Mouse (Mus musculus) megakaryocyte, embryonic 14.5 days (primary cell): ENCODE data around the gene Gm45140. TPM values are rescaled to one million over a fixed set of nuclear protein-coding genes. Genes with fewer than 3 reads are reported as not detected.

Source experiments
- H3K27me3 ChIP-seq: replicated peaks from 2 replicates; pipeline ENCODE3; 2012; ENCODE audit warnings: inconsistent platforms
- H3K36me3 ChIP-seq: replicated peaks from 2 replicates; pipeline ENCODE3; 2012; ENCODE audit warnings: low read length, inconsistent platforms, mixed read lengths
- H3K4me1 ChIP-seq: 2 replicates; pipeline ENCODE4 v1.6.1; 2012; ENCODE audit warnings: inconsistent platforms
- H3K4me3 ChIP-seq: replicated peaks from 2 replicates; pipeline ENCODE3; 2012; ENCODE audit warnings: moderate library complexity, mild to moderate bottlenecking, inconsistent platforms
- H3K9me3 ChIP-seq: 2 replicates; pipeline ENCODE4 v1.6.1; 2012; ENCODE audit warnings: inconsistent platforms
- FLI1 ChIP-seq: IDR thresholded peaks from 2 replicates; pipeline ENCODE4 v1.6.1; 2012; ENCODE audit warnings: low read length, inconsistent platforms, mixed read lengths
- GATA1 ChIP-seq: IDR thresholded peaks from 3 replicates; pipeline ENCODE4 v1.6.1; 2012; ENCODE audit warnings: mixed read lengths, low read length, inconsistent platforms, borderline replicate concordance
- polyA plus RNA-seq: library from polyadenylated mRNA; stranded (reverse); fragments of >175 nt; gene quantifications from 2 replicates; pipeline ENCODE4 v1.2.3, GENCODE M21; 2012; ENCODE audit warnings: low replicate concordance; ENCODE audit not compliant: insufficient read depth

Gm45140 gene
- polyA plus RNA-seq, 1 experiment, result 13.2 TPM

DNA sequence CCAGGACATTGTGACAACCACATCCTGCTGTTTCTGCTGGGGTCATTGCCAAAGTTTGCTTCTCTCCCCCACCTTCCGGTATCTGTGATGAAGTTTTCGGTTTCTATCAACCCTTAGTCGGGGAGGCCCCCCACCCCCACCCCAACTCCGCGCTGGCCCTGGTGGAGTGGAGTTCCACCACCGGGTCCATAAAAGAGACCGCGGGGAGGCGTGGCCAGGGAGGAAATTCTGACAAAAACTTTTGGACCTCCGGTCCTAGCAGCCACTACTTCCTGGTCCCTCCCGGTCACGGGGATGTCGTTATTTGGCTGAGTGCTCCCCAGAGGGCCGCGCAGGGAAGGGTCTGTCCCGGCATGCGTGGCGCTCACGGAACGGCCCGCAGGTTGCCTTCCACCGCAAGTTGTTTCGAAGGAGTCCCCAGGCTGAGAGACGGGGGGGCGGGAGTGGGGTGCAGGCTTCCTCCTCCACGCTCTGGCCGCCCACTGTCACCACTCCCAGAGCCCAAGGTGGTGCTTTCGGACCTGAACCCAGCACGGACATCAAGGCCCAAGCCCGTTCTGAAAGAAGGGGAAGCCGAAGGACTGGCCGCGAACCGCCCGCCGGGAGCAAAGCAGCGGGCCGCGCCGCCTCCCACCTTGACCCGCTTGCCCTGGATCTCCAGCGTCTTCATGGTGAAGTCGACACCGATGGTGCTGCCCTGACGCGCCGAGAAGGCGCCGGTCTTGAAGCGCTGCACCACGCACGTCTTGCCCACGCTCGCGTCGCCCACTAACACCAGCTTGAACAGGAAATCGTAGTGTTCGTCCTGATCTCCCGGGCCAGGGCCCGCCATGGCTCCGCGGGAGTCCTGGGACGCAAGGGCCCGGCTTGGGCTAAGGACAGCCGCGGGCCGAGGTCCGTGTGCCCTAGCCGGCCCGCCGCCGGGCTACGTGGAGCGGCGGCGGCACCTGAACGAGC is 24.6 kb downstream of the Gm45140 start:
- peaks cover 69% of the 10 kb centered on the region for H3K4me1 ChIP-seq
- no peak for TF ChIP-seq FLI1
- no peak for TF ChIP-seq GATA1
- no peaks in the 10 kb centered on the region for H3K27me3 ChIP-seq
- H3K9me3 ChIP-seq, result no peaks in the 10 kb centered on the region
- H3K4me3 ChIP-seq, result peak overlapping the region; percentile 100
- H3K36me3 ChIP-seq, result peaks cover 56% of the 10 kb centered on the region

DNA sequence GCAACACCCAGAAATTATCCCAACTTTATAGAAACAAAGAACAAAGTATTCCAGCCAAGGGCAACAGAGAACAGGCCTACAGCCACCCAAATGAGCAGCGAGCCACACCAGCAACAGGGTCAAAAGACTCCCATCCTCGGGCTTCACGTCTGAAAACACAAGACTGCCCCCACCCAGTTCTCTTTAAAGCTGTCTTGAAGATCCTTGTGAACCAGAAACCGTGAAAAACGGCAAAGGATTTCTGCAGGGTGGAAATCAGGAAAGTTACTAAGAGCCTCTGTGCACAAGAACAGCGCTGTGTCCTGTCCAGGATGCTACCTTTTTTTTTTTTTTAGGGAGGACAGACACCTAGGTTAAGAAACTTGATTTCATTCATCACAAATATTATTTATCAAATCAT is 25.3 kb downstream of the Gm45140 start:
- Histone ChIP-seq H3K9me3 (no peaks in the 10 kb centered on the region), H3K36me3 (peaks cover 54% of the 10 kb centered on the region), H3K4me1 (peaks cover 76% of the 10 kb centered on the region), H3K27me3 (no peaks in the 10 kb centered on the region), H3K4me3 (peak overlapping the region; percentile 100)
- TF ChIP-seq GATA1 (no peak), FLI1 (no peak)

DNA sequence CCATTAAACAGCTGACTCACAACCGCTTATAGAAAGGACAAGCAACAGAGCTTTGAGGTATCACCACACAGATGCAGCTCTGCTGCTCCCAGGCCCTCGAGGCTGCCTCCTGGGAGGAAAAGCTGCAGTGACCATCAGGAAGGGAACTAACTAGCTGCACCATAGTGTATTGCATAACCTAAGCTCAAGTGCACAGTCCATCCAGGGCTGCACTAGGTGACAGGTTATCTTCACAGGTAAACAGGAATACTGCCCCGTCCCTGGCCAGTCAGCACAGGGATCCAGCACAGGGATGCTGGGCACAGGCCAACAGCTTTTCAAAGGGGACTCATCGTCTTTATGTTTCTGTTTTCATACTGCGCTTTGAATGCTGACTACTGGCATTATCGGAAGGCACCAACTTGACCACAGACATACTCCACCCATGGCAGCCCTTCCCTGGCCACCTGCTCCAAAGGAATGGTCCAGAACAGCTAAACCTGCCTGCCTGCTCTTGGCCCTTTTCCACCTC is 25.9 kb downstream of the Gm45140 start:
- Histone ChIP-seq H3K4me1 (peaks cover 82% of the 10 kb centered on the region), H3K4me3 (peak overlapping the region; percentile 100)
- TF ChIP-seq FLI1, result no peak
- no peak for TF ChIP-seq GATA1

DNA sequence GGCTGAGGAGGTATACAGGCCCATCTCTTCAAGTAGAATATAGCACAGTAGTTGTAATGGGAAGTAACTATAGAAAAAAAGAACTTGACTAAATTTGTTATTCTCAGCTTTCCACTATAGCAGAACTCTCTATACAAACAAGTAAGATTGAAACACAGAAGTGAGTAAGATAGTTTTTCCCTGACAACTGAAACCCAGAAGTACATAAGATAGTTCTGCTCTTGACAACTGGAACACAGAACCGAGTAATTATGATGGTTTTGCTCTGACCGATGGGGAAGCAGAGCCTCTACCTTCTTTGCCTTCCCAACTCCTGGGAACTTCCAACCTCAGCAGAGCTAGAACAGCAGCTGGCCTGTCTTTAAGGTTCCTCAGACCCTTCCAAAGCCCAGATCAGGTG is 26.5 kb downstream of the Gm45140 start:
- Histone ChIP-seq H3K4me3 (peak overlapping the region; percentile 100), H3K4me1 (peaks cover 87% of the 10 kb centered on the region)
- no peak for TF ChIP-seq FLI1
- no peak for TF ChIP-seq GATA1

More for the DNA sequence above, 25.9 kb downstream of the Gm45140 start:
- Histone ChIP-seq H3K9me3 (no peaks in the 10 kb centered on the region), H3K36me3 (peaks cover 54% of the 10 kb centered on the region), H3K27me3 (no peaks in the 10 kb centered on the region)

DNA sequence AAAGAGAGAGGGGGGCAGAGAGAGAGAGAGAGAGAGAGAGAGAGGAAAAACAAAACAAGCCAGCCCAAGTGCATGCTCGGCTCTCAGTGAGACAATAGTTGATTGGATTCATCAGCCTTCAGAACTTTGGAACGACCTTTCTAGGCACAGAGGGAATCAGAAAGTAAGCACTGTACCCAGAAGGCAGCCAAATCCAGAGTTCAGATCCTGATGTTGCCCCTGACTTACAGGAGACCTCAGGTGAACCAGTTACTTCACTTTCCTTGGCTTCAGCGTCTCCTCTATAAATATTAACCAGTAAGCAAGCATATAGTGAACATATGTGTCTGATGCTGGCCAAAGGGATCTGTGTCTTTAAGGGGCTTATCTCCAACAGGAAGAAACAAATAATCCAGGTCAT is 27.1 kb downstream of the Gm45140 start:
- TF ChIP-seq GATA1, result no peak
- no peak for TF ChIP-seq FLI1
- Histone ChIP-seq H3K4me1 (peaks cover 88% of the 10 kb centered on the region), H3K9me3 (no peaks in the 10 kb centered on the region), H3K36me3 (peaks cover 55% of the 10 kb centered on the region), H3K4me3 (peak overlapping the region; percentile 2), H3K27me3 (no peaks in the 10 kb centered on the region)

More for the DNA sequence above, 26.5 kb downstream of the Gm45140 start:
- H3K36me3 ChIP-seq, result peaks cover 55% of the 10 kb centered on the region
- no peaks in the 10 kb centered on the region for H3K9me3 ChIP-seq
- H3K27me3 ChIP-seq, result no peaks in the 10 kb centered on the region

DNA sequence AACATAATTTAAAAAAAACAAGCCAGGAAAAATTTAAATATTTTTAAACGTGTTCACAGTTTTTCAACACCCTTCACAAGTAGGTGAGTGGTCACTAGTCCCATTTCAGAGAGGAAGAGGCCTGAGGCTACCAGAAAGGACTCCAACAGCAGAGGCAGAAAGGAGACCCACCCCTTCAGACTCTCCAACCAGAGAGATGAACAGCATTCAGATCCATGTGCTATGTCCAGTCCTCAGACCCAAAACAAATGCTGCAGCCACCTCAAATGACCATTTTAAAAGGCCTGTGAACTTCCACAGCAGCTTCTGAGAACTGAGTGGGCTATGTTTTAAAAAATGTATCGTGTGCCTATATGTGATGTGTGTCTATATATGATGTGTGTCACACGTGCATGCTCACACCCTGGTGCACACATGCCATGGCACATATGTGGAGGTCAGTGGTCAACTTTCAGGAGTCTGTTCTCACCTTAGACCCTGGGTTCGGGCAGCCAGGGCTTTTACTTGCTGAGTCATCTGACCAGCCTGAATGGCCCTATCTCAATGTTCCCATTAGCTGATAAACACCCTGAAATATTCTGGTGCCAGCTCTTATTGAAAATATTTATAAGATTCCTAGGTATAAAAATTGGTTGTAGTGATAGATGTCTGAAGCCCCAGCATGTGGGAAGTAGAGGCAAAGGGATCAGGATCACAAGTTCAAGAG is 27.7 kb downstream of the Gm45140 start:
- Histone ChIP-seq H3K27me3 (no peaks in the 10 kb centered on the region), H3K9me3 (no peaks in the 10 kb centered on the region), H3K4me1 (peaks cover 85% of the 10 kb centered on the region), H3K4me3 (peak overlapping the region; percentile 59), H3K36me3 (peaks cover 53% of the 10 kb centered on the region)
- TF ChIP-seq GATA1 (no peak), FLI1 (no peak)

DNA sequence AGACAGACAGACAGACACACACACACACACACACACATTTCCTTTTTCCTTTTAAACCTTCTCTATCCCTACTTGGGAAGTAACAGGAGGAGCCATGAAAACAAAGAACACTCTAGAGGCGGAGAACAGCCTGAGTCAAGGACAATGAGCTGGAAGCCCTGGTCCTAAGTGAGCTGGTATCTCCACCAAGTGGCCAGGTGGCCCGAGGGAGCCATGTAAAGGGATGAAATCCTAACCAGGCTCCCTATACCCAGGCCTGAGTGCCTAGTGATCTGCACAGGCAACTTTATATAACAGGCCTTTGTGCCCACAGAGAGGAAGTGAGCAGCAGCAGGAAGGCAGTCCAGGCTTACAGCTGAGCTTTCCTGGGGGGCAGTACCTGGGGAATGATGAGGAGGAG is 28.7 kb downstream of the Gm45140 start:
- TF ChIP-seq GATA1 (no peak), FLI1 (no peak)
- Histone ChIP-seq H3K27me3 (no peaks in the 10 kb centered on the region), H3K4me3 (peak overlapping the region; percentile 25), H3K9me3 (no peaks in the 10 kb centered on the region), H3K4me1 (peaks cover 83% of the 10 kb centered on the region), H3K36me3 (peaks cover 59% of the 10 kb centered on the region)

DNA sequence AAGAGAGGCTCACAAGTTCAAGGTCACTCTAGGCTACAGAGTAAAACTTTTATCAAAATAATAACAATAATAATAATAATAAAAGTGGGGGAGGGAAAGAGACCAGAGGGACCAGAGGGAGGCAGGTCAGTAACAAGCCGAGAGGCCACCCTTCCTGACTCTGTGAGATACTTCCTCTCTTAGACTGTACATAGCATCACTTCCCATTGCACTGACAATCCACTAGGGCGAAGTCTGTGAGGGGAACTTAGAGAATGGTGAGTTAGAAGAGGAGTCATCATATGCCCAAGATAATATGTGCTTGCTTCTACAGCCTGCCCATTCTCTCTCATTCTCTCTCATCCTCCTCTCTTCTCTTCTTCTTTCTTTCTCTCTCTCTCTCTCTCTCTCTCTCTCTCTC is 29.6 kb downstream of the Gm45140 start:
- Histone ChIP-seq H3K9me3 (no peaks in the 10 kb centered on the region), H3K4me1 (peaks cover 88% of the 10 kb centered on the region), H3K36me3 (peaks cover 67% of the 10 kb centered on the region), H3K4me3 (peak overlapping the region; percentile 68), H3K27me3 (no peaks in the 10 kb centered on the region)
- no peak for TF ChIP-seq FLI1
- TF ChIP-seq GATA1, result no peak

DNA sequence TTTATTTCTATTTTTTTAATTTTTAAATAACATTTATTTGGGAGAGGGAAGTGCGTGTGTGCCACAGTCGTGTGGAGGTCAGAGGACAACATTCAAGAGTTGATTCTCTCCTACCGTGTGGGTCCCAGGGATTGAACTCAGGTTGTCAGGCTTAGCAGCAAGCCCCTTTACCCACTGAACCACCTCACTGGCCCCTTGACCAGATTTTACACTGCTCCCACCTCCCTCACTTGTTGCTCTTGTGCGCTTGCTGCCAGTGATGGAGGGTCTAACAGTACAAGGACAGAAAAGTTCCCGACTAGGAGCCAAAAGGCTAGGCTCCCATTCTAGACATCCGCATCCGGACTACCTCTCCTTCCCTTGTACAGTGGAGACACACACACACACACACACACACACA is 30.1 kb downstream of the Gm45140 start:
- H3K36me3 ChIP-seq, result peaks cover 73% of the 10 kb centered on the region
- peaks cover 93% of the 10 kb centered on the region for H3K4me1 ChIP-seq
- no peaks in the 10 kb centered on the region for H3K9me3 ChIP-seq
- no peak for TF ChIP-seq GATA1
- TF ChIP-seq FLI1, result no peak
- no peaks in the 10 kb centered on the region for H3K27me3 ChIP-seq
- H3K4me3 ChIP-seq, result peak overlapping the region; percentile 68

DNA sequence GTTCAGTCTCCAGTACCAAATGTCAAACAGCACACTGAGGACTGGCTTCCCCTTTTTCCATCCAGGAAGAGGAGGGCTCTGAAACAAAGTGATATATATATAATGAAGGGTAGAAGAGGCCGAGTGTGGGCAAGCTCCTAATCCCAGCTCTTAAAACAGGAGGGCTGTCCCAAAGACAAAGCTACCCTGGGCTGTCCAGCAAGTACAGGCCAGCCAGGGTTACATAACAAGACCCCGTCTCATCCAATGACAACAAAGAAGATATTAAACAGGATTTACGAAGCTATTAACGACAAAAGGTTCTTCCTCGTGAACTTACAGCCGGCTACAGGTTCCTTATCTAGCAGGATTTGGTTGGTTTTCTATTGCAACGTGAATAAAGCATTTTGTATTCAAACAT is 30.7 kb downstream of the Gm45140 start:
- peaks cover 78% of the 10 kb centered on the region for H3K36me3 ChIP-seq
- no peaks in the 10 kb centered on the region for H3K27me3 ChIP-seq
- H3K4me1 ChIP-seq, result peaks cover 93% of the 10 kb centered on the region
- no peaks in the 10 kb centered on the region for H3K9me3 ChIP-seq
- no peak for TF ChIP-seq FLI1
- TF ChIP-seq GATA1, result no peak
- H3K4me3 ChIP-seq, result no peak overlapping the region
